Mouse (Mus musculus) olfactory bulb, adult 2 months (tissue): ENCODE results near the gene Pstpip1.

Experiments used
- CTCF ChIP-seq: fragments of 200-500 bp; IDR thresholded peaks from 2 replicates; pipeline ENCODE4 v1.5.1; 2012; ENCODE audit warnings: low read depth, mild to moderate bottlenecking, low read length, moderate library complexity; ENCODE audit not compliant: insufficient read depth
- POLR2A ChIP-seq: fragments of 200-500 bp; IDR thresholded peaks from 2 replicates; pipeline ENCODE4 v1.6.1; 2012; ENCODE audit warnings: mild to moderate bottlenecking, low read depth, low read length, moderate library complexity; ENCODE audit not compliant: insufficient read depth

DNA sequence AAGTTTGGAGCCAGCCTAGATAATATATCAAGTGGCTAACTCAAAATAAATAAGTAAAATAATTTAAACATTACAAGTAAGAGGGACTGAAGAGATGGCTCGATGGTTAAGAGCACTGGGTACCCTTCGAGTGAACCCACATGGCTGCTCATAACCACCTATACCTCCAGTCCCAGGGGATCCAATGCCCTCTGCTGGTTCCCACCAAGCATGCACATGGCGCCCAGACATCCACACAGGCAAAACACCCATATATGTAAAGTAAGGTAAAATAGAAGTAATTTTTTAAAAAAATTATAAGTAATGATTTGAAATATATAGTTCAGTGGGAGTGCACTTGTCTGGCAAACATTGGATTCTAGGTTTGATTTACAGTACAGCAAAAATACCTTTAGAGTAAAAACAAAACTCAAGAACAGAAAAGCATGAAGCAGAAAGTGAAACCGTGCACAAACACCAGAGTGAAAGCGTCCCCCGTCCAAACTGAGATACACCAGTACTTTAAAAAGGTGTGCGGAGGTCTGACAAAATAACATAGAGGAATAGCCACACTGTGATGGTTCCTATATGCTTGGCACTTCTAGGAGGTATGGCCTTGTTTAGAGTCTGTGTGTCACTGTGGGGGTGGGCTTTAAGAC, 54.7 kb downstream of the Pstpip1 start:
- no peak for TF ChIP-seq POLR2A
- no peak for TF ChIP-seq CTCF
